Comparison of ENCODE assay signal across 13 mouse cellular contexts in the genomic region with DNA sequence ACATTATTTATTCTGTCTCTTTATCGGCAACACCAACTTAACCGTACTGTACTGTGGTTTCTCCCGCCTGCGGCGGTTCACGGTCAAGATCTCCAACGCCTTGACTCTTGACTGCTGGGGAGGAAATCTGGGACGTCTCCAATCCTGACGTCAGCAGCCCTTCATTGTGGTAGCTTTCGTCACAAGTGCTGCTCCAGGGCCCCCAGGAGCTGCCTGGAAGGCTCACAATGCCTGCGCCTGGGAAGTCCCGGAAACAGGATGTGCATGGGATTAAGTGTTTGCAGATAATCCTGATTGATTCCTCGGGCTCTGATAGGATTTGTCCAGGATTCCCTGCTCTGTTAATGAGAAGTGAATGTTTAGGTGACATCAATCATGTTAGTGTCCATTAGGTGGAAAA.
DNase-seq lines count a peak whose midpoint lies in the region; ATAC-seq and TF ChIP-seq lines count a peak whose summit lies in the region.
"Had no signal": no experiment of that assay in that cellular context is flagged by ENCODE, and none has a peak within 500 bp of the region (broad histone marks: within the 10 kb centered on the region; RNA-seq: fewer than 3 reads in every experiment).

No protein-coding gene starts in this region.

- DNase-seq in liver, postnatal 0 days = peak; percentile 37
- no peak for DNase-seq in liver, embryonic 11.5 days (ENCODE audit: low spot score)
- peak; percentile 37 to 43 for DNase-seq in adrenal gland, postnatal 36 days
- DNase-seq in kidney, postnatal 0 days (ENCODE audit: low spot score) = peak; percentile 44
- DNase-seq in lung, postnatal 36 days = peak; percentile 86
- no peak for DNase-seq in stomach, postnatal 0 days (ENCODE audit: low spot score)
- DNase-seq: cerebellum, adult 11 months; gastrocnemius, adult 2 months; right cerebral cortex, postnatal 14 days had no signal

- ATAC-seq in liver, postnatal 0 days = no peak
- no peak for ATAC-seq in liver, embryonic 11.5 days (replicated peaks; ENCODE audit: low FRiP score)
- no peak for ATAC-seq in kidney, postnatal 0 days (replicated peaks; ENCODE audit: low FRiP score, low read depth)
- ATAC-seq in stomach, postnatal 0 days (ENCODE audit: low FRiP score, low TSS enrichment) = no peak
- ATAC-seq in frontal cortex, adult (ENCODE audit: low TSS enrichment) = no peak
- ATAC-seq in cerebellum, adult (ENCODE audit: insufficient number of reproducible peaks, low FRiP score, low TSS enrichment) = no peak

- no peak overlapping the region for H3K4me3 ChIP-seq in liver, postnatal 0 days (ENCODE audit: low read depth, low read length)
- no peak overlapping the region for H3K4me3 ChIP-seq in liver, embryonic 11.5 days (ENCODE audit: low read depth, low read length)
- no peak overlapping the region for H3K4me3 ChIP-seq in kidney, postnatal 0 days (replicated peaks; ENCODE audit: low read depth, low read length)
- no peak overlapping the region for H3K4me3 ChIP-seq in stomach, postnatal 0 days (ENCODE audit: low read depth, low read length)
- H3K4me3 ChIP-seq: gastrocnemius, adult 2 months; limb, embryonic 13.5 days had no signal

- no peaks in the 10 kb centered on the region for H3K36me3 ChIP-seq in liver, postnatal 0 days (replicated peaks; ENCODE audit: insufficient read depth, low read length)
- no peaks in the 10 kb centered on the region for H3K36me3 ChIP-seq in liver, embryonic 11.5 days (ENCODE audit: control insufficient read depth, insufficient read depth, low read length)
- H3K36me3 ChIP-seq in kidney, postnatal 0 days (ENCODE audit: insufficient read depth, low read length) = no peaks in the 10 kb centered on the region
- H3K36me3 ChIP-seq in stomach, postnatal 0 days (ENCODE audit: control insufficient read depth, insufficient read depth, low read length) = no peaks in the 10 kb centered on the region
- H3K36me3 ChIP-seq: limb, embryonic 13.5 days had no signal

- no peak overlapping the region for H3K4me2 ChIP-seq in liver, postnatal 0 days (ENCODE audit: low read depth, low read length)
- H3K4me2 ChIP-seq in liver, embryonic 11.5 days = no peak overlapping the region
- H3K4me2 ChIP-seq in kidney, postnatal 0 days (ENCODE audit: low read length) = no peak overlapping the region
- H3K4me2 ChIP-seq in stomach, postnatal 0 days (replicated peaks; ENCODE audit: low read depth) = no peak overlapping the region

- TF ChIP-seq CTCF in liver, postnatal 0 days (IDR thresholded peaks at IDR 0.05; ENCODE audit: low read depth) = no peak
- no peak for TF ChIP-seq CTCF in kidney, postnatal 0 days (IDR thresholded peaks at IDR 0.05; ENCODE audit: low read depth)
- TF ChIP-seq CTCF in stomach, postnatal 0 days (IDR thresholded peaks at IDR 0.05; ENCODE audit: low read depth) = no peak

- H3K27ac ChIP-seq in liver, postnatal 0 days (ENCODE audit: low read depth) = no peak overlapping the region
- H3K27ac ChIP-seq in liver, embryonic 11.5 days (ENCODE audit: low read depth, low read length) = no peak overlapping the region
- no peak overlapping the region for H3K27ac ChIP-seq in kidney, postnatal 0 days
- H3K27ac ChIP-seq in stomach, postnatal 0 days (replicated peaks) = no peak overlapping the region
- H3K27ac ChIP-seq: gastrocnemius, adult 2 months had no signal

- WGBS in liver, postnatal 0 days (ENCODE audit: insufficient replicate concordance) = 57% methylated on average over 13 of the region's 13 CpGs
- 46% methylated on average over 13 of the region's 13 CpGs for WGBS in liver, embryonic 11.5 days
- 55% methylated on average over 13 of the region's 13 CpGs for WGBS in kidney, postnatal 0 days
- 50% methylated on average over 13 of the region's 13 CpGs for WGBS in stomach, postnatal 0 days

- peaks cover 4% of the 10 kb centered on the region; the same call in 1 of the 2 replicates for H3K4me1 ChIP-seq in liver, postnatal 0 days (ENCODE audit: insufficient read depth)
- no peaks in the 10 kb centered on the region; the same call in 1 of the 2 replicates for H3K4me1 ChIP-seq in liver, embryonic 11.5 days (replicated peaks; ENCODE audit: control insufficient read depth, insufficient read depth, low read length)
- no peaks in the 10 kb centered on the region for H3K4me1 ChIP-seq in kidney, postnatal 0 days (replicated peaks; ENCODE audit: insufficient read depth, low read length)
- H3K4me1 ChIP-seq in stomach, postnatal 0 days (replicated peaks; ENCODE audit: control insufficient read depth, insufficient read depth) = peaks cover 5% of the 10 kb centered on the region

- no peaks in the 10 kb centered on the region for H3K27me3 ChIP-seq in liver, postnatal 0 days (ENCODE audit: insufficient read depth, low read length)
- no peaks in the 10 kb centered on the region for H3K27me3 ChIP-seq in liver, embryonic 11.5 days (replicated peaks; ENCODE audit: control insufficient read depth, insufficient read depth, low read length)
- H3K27me3 ChIP-seq in kidney, postnatal 0 days (ENCODE audit: insufficient read depth, low read length) = no peaks in the 10 kb centered on the region
- no peaks in the 10 kb centered on the region for H3K27me3 ChIP-seq in stomach, postnatal 0 days (ENCODE audit: control insufficient read depth, insufficient read depth, low read length)
- H3K27me3 ChIP-seq: CH12.LX; limb, embryonic 13.5 days had no signal

- no peak for TF ChIP-seq EP300 in liver, postnatal 0 days (IDR thresholded peaks at IDR 0.05; ENCODE audit: low read depth)
- no peak for TF ChIP-seq EP300 in stomach, postnatal 0 days (optimal IDR thresholded peaks at IDR 0.05)

- no peak overlapping the region for H3K9ac ChIP-seq in liver, postnatal 0 days (replicated peaks)
- no peak overlapping the region for H3K9ac ChIP-seq in liver, embryonic 11.5 days (ENCODE audit: low read depth, low read length)
- H3K9ac ChIP-seq in kidney, postnatal 0 days (ENCODE audit: low read depth, low read length) = no peak overlapping the region
- H3K9ac ChIP-seq in stomach, postnatal 0 days (ENCODE audit: low read length) = no peak overlapping the region
- H3K9ac ChIP-seq: limb, embryonic 13.5 days had no signal

- H3K9me3 ChIP-seq in liver, postnatal 0 days (ENCODE audit: low read length) = no peaks in the 10 kb centered on the region
- no peaks in the 10 kb centered on the region for H3K9me3 ChIP-seq in liver, embryonic 11.5 days (ENCODE audit: control insufficient read depth, low read length)
- no peaks in the 10 kb centered on the region for H3K9me3 ChIP-seq in kidney, postnatal 0 days (replicated peaks; ENCODE audit: low read length)
- no peaks in the 10 kb centered on the region for H3K9me3 ChIP-seq in stomach, postnatal 0 days (ENCODE audit: control insufficient read depth, low read length)
- H3K9me3 ChIP-seq: limb, embryonic 13.5 days had no signal

Comparison
In these comparisons a context has a peak if more than half of its experiments do, and no peak if none do; other contexts are left out.
1. DNase-seq: peak in liver, postnatal 0 days (single experiment), adrenal gland, postnatal 36 days (2 of 2), kidney, postnatal 0 days (single experiment) and lung, postnatal 36 days (single experiment); none in liver, embryonic 11.5 days (single experiment) and stomach, postnatal 0 days (single experiment).